Mouse (Mus musculus) heart, postnatal 4 days (tissue): ENCODE measurements around the gene Grin2b. TPM values are rescaled to one million over a fixed set of nuclear protein-coding genes. Genes with fewer than 3 reads are reported as not detected.
"Not testable (repeated sequence)": the region's sequence is repeated elsewhere in the genome, so short reads cannot be mapped to it uniquely, and the experiment has no call there.

Source experiments
- DNase-seq: peaks from one replicate; pipeline ENCODE4 v3.0.0; 2021
- total RNA-seq, 2 experiments: library from RNA; stranded (reverse); gene quantifications; 2 replicates each; pipeline ENCODE4 v1.2.3; 2021

The Grin2b gene
- total RNA-seq, 2 experiments from 2014 or later: 0.05 to 0.17 TPM

GRCm38 (mm10) chr6:135796911-135797310 is 376.4 kb downstream of the Grin2b start:
- no peak for DNase-seq

- no peak for DNase-seq
These were observed 381.9 kb downstream of the Grin2b start for GRCm38 (mm10) chr6:135791412-135791811.

DNA sequence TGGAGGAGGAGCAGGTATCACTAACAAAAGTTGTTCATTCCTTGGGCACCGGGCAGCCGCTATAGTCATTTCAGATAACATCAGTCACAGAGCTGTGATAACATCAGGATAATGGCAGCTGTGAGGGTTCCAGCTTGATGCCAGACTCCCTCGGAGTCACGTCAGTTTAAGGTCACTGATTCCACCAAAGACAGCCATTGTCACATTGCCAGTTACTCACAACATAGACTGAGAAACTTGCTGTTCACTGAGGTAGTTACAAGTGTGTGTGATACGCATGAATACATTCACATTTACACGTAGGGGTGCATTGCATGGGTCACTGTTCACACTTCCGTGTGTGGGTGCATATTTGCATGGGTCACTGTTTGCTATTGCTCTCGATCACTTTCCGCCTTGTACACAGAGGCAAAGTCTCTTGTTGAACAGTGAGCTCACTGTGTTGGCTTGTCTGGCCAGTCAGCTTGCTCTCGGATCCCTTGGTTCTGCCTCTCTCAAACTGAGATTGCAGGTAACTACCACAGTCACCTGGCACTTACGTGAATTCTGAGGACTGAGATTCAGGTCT is 383.6 kb downstream of the Grin2b start:
- no peak for DNase-seq

- no peak for DNase-seq
These were observed 398.6 kb downstream of the Grin2b start for GRCm38 (mm10) chr6:135774670-135775069.

DNA sequence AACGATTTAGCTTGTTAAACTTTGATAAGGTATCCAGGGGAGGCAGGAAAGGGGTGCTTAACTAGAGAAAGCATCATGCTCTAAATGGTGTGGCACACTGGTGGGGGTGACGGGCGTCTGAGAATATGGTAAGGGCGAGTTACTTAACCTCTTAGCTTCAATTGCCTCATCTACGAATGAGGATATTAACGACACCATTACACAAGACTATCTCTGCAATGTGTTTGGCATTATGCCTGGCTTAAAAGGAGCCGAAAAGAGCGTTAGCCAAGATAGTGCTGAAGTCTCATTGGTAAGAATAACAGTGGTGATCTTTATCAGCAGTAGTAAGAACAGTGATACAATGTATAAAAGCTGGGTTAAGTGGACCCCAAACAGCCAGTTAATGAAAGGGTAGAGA is 405.7 kb downstream of the Grin2b start:
- no peak for DNase-seq

- DNase-seq: no peak
These were observed 414.6 kb downstream of the Grin2b start for GRCm38 (mm10) chr6:135758735-135759134.

DNA sequence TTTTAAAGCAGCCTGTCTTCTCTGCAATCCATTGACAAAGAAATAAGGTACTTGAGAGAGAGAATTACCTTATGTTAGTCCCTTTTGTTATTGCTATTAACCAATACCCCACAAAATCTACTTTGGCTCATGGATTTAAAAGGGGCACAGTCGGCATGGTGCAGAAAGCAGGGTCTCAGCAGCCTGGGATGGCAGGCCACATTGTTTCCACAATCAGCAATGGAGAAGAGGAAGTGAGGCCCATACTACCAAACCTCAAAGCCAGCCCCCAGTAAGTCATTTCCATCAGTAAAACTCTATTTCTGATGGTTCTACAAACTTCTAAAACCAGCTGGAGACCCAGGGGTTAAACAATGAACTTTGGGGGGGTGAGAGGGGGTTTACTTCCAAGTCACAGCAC is 417.2 kb downstream of the Grin2b start:
- DNase-seq: no peak

GRCm38 (mm10) chr6:135748412-135749076 is 424.8 kb downstream of the Grin2b start:
- DNase-seq: no peak

DNA sequence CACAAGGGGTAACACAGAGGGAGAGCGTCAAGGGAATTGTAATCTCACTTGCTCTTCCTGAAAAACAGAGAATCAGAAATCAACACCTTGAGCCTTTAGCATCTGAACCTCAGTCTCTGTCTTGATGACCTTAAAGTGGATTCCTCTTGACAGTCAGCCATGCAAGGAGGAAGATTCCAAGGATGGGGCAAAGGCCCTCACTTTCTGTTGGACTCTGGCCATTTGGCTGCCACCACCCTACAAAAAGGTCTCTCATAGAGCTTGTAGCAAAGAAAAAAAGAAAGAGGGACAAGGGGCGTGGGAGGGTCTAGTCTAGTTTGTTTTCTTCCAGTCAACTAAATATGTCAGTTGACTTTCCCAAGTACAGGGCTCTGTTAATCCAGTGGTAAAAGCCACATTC is 427.7 kb downstream of the Grin2b start:
- DNase-seq: no peak

DNA sequence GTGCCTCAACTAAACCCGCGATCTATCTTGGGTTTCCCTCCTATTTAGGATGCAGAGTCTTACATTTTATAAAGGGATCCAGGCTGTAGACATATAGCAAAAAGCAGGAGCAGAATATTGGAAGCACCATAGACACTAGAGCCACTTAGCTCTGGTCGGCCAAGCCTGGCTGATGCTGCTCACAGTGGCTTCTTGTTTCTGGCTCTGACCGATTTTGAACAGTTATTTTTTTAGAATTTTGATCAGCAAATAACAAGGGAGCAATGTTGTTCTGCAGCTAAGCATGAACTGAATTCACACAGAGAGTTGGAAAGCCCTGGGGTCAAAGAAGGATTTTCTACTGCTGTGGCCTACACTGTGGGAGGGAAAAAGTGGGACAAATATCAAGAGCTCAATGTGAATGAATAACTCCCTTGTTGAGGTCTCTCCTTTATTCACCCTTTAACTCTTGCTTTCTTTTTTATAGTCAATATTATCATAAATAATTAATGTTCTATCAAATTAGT is 439.0 kb downstream of the Grin2b start:
- no peak for DNase-seq

GRCm38 (mm10) chr6:135727106-135727505 is 446.2 kb downstream of the Grin2b start:
- DNase-seq: no peak

GRCm38 (mm10) chr6:135721706-135722105 is 451.6 kb downstream of the Grin2b start:
- DNase-seq: no peak

DNA sequence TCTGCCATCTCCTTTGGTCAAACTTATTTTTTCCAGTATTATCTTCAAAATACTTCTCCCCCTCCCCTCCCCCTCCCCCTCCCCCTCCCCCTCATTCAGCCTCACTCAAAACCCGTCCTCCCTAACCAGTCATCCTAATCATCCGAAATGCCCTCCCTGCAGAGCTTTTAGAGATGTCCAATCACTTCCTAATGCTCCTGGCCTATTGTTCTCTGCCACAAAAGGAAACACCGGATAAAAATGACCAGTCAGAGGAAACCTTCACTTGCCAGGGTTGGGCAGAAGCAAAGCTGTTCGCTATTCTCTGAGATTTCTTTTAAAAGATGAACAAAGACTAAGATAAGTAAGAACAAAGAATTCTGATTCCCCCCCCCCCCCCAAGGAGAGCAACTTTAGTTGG is 458.4 kb downstream of the Grin2b start:
- no peak for DNase-seq

DNA sequence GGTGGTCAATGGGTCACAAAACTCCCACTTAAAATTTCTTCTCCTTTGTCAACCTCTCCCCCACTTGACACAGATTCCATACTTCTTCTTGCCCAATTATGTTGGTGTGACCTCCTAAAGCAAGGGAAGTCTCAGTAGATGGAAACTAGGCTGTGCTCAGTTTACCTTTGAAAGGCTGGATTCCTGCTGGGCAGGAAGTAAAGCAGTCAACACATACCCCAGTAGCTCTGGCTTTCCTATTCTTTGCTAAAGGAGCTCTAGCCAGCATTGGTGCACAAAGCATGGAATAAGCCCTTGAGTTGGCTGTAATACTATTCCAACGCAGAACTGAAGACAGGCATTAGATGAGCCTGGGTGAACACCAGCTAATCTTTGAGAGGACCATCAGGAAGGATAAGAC is 459.1 kb downstream of the Grin2b start:
- DNase-seq: no peak

DNA sequence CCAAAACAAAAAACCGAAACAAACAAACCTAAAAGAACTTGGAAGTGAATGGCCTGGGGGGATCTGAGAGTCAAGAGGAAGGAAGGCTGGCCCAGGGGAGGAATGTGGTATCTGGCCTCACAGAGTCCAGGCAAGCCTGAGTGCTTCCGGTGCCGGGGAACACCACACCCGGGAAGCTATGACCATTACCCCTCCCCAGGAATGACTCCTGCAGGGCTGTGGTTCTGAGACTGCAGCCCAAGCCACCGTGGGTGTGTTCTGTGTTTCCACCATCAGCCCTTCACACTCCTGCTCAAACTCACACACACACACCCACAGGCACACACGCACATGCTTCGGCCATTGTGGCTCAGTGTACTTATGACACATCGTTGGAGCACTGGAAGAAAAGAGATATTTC is 459.6 kb downstream of the Grin2b start:
- DNase-seq: no peak

GRCm38 (mm10) chr6:135706850-135707522 is 466.3 kb downstream of the Grin2b start:
- not testable (repeated sequence) for DNase-seq

GRCm38 (mm10) chr6:135703655-135704054 is 469.7 kb downstream of the Grin2b start:
- DNase-seq: no peak

- DNase-seq: no peak
These were observed 471.9 kb downstream of the Grin2b start for GRCm38 (mm10) chr6:135701361-135701760.

DNA sequence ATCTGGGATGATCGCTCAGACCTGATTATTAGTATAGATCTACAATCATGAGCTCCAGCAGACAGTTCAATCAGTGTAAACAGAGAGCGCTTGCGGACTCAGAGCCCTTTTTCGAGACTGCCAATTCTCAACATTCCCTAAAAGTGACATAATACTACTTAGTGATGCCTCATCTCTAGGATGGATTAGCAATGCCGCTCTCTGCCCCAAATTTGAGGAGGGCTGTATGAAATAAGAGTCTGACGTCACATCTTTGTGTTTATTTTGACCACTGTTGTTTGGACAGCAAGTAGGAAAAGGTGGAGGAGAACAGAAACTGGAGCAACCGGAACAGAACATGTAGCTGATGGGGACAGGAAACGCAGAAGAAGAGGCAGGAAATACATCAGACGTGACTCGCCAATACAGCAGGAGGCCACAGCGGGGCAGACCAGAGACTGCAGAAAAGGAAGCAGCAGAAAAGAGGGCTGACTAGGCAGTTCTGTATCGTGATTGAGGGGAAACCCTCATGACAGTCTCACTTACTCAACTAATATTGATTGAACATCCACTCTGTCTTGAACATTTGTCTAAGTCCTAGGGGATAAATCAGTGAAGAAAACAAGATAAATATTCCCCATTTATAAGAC is 472.5 kb downstream of the Grin2b start:
- no peak for DNase-seq

- DNase-seq: no peak
These were observed 480.8 kb downstream of the Grin2b start for GRCm38 (mm10) chr6:135692533-135692932.

GRCm38 (mm10) chr6:135691561-135691960 is 481.8 kb downstream of the Grin2b start:
- no peak for DNase-seq

DNA sequence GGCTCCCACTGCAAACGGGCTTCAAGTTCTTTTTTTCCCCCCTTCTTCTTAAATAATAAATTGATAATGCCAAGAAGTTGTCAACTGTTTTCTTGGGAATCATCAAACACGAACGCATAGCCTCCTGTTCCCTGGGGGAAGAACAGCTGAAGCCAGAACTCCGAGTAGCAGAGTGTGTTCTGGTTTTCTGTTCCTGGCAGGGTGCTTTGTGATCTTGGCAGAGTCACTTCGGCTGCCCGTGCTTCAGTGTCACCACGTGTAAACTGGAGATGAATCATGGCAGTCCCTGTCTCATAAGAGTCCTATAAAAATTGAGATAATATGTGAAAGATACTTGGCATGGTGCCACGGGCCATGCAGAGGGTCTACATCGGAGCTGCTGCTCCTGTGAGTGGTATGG is 485.4 kb downstream of the Grin2b start:
- peak; percentile 13 for DNase-seq

- DNase-seq: no peak
These were observed 489.1 kb downstream of the Grin2b start for GRCm38 (mm10) chr6:135684206-135684605.
